Mouse (Mus musculus) midbrain, embryonic 12.5 days (tissue): Measurements from ENCODE around the gene Cwc27. TPM values are rescaled to one million over a fixed set of nuclear protein-coding genes. Genes with fewer than 3 reads are reported as not detected.

ENCODE experiments used
- ATAC-seq: fragments of 200-750 bp; cut with Nextera tagmentation; 2 replicates; pipeline ENCODE4 v1.8.0; 2017; ENCODE audit warnings: low read depth, moderate TSS enrichment, moderate library complexity; ENCODE audit not compliant: low FRiP score
- H3K27ac ChIP-seq: fragments of 300-500 bp; sonication (generic); replicated peaks from 2 replicates; pipeline ENCODE4 v1.5.1; 2016; ENCODE audit warnings: mild to moderate bottlenecking
- H3K27me3 ChIP-seq: fragments of 300-500 bp; sonication (generic); 2 replicates; pipeline ENCODE4 v1.6.1; 2016; ENCODE audit warnings: mild to moderate bottlenecking
- H3K36me3 ChIP-seq: fragments of 300-500 bp; sonication (generic); 2 replicates; pipeline ENCODE4 v1.6.1; 2016
- H3K4me1 ChIP-seq: fragments of 300-500 bp; sonication (generic); 2 replicates; pipeline ENCODE4 v1.6.1; 2016
- H3K4me2 ChIP-seq: fragments of 300-500 bp; sonication (generic); replicated peaks from 2 replicates; pipeline ENCODE4 v1.6.1; 2016; ENCODE audit warnings: mild to moderate bottlenecking, moderate library complexity
- H3K4me3 ChIP-seq: fragments of 300-500 bp; sonication (generic); 2 replicates; pipeline ENCODE4 v1.5.1; 2016; ENCODE audit warnings: mild to moderate bottlenecking
- H3K9ac ChIP-seq: fragments of 300-500 bp; sonication (generic); replicated peaks from 2 replicates; pipeline ENCODE4 v1.6.1; 2016; ENCODE audit warnings: mild to moderate bottlenecking, moderate library complexity
- H3K9me3 ChIP-seq: fragments of 300-500 bp; sonication (generic); 2 replicates; pipeline ENCODE4 v1.6.1; 2016; ENCODE audit warnings: mild to moderate bottlenecking
- WGBS: fragments of 180-500 bp; shearing (Covaris S2); methylation state at CpG from one replicate; pipeline ENCODE4 v1.1.7; 2016; 5-methylcytosine and 5-hydroxymethylcytosine counted together
- polyA plus RNA-seq: library from polyadenylated mRNA; unstranded; fragments of >200 nt; fragmentation: Nextera tagmentation; extraction: Ambion mirVana; gene quantifications from 2 replicates; pipeline ENCODE4 v1.2.1, GENCODE M21; 2016

Cwc27 gene
- polyA plus RNA-seq, 1 experiment from 2014 or later: 33.4 TPM

GRCm38 (mm10) chr13:104661188-104661587, 155.8 kb downstream of the Cwc27 start:
- no peak overlapping the region for H3K9ac ChIP-seq
- H3K4me3 ChIP-seq: no peak overlapping the region
- no peaks in the 10 kb centered on the region for H3K4me1 ChIP-seq
- no peak overlapping the region for H3K4me2 ChIP-seq
- no peak overlapping the region for H3K27ac ChIP-seq
- peaks cover 6% of the 10 kb centered on the region; the same call in 1 of the 2 replicates for H3K36me3 ChIP-seq
- H3K9me3 ChIP-seq: no peaks in the 10 kb centered on the region
- 90% methylated on average over 9 of the region's 9 CpGs for WGBS
- no peaks in the 10 kb centered on the region for H3K27me3 ChIP-seq
- ATAC-seq: no peak

GRCm38 (mm10) chr13:104660042-104660680, 156.8 kb downstream of the Cwc27 start:
- H3K4me3 ChIP-seq: no peak overlapping the region
- no peaks in the 10 kb centered on the region for H3K9me3 ChIP-seq
- H3K27me3 ChIP-seq: no peaks in the 10 kb centered on the region
- ATAC-seq: no peak
- H3K9ac ChIP-seq: no peak overlapping the region
- H3K4me2 ChIP-seq: no peak overlapping the region
- H3K4me1 ChIP-seq: no peaks in the 10 kb centered on the region
- H3K36me3 ChIP-seq: peaks cover 6% of the 10 kb centered on the region; the same call in 1 of the 2 replicates
- H3K27ac ChIP-seq: no peak overlapping the region
- WGBS: 97% methylated on average over 7 of the region's 7 CpGs

- Histone ChIP-seq H3K4me3 (no peak overlapping the region), H3K27ac (no peak overlapping the region), H3K4me1 (no peaks in the 10 kb centered on the region), H3K27me3 (no peaks in the 10 kb centered on the region), H3K9me3 (no peaks in the 10 kb centered on the region), H3K9ac (no peak overlapping the region), H3K4me2 (no peak overlapping the region), H3K36me3 (peaks cover 6% of the 10 kb centered on the region; the same call in 1 of the 2 replicates)
- WGBS: 95% methylated on average over 5 of the region's 5 CpGs
- ATAC-seq: no peak
Measured at GRCm38 (mm10) chr13:104656666-104657272, 160.2 kb downstream of the Cwc27 start.

GRCm38 (mm10) chr13:104655137-104655536, 161.8 kb downstream of the Cwc27 start:
- no peaks in the 10 kb centered on the region for H3K9me3 ChIP-seq
- no peak overlapping the region for H3K4me3 ChIP-seq
- no peak for ATAC-seq
- H3K4me2 ChIP-seq: no peak overlapping the region
- H3K27me3 ChIP-seq: no peaks in the 10 kb centered on the region
- no peaks in the 10 kb centered on the region for H3K4me1 ChIP-seq
- H3K27ac ChIP-seq: no peak overlapping the region
- no peak overlapping the region for H3K9ac ChIP-seq
- H3K36me3 ChIP-seq: no peaks in the 10 kb centered on the region
- WGBS: 88% methylated on average over 3 of the region's 3 CpGs

DNA sequence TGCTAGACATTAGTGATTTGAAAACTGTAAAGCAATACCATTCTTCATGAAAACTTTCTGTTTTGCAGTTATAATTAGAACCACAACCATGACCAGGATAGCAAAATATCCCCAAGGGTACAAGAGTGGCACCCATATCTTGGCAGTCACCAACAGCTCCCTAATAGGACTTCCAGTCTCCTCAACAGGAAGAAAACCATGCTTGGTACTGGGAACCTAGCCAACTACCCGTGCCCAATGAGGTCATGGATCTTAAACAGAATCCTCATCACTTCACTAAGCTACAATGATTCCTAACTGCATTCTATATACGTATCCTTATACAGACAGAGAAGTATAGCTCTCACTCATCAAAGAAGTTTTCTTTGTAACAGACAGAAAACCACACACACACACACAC, 165.2 kb downstream of the Cwc27 start:
- Histone ChIP-seq H3K36me3 (no peaks in the 10 kb centered on the region), H3K27ac (no peak overlapping the region), H3K4me3 (no peak overlapping the region), H3K9me3 (no peaks in the 10 kb centered on the region), H3K27me3 (no peaks in the 10 kb centered on the region), H3K4me1 (no peaks in the 10 kb centered on the region), H3K9ac (no peak overlapping the region), H3K4me2 (no peak overlapping the region)
- ATAC-seq: no peak
- 87% methylated on average over 2 of the region's 2 CpGs for WGBS

DNA sequence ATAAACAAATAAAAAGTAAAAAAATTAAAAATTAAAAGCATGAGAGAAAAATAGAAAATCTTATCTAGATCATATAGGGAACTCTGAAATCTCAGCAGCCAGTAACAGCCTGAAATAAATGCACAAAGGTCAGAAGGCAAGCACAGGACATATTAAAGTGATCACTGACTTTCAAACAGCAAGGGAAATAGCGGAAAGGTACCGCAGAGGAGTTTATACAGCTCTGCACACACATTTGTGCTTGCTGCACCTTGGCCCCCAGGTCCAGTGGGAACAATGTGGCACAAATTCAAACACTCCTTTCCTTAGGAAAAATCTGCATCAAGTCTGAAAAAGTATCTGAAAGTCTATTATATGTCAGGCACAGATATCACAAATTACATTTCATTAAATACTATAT, 166.3 kb downstream of the Cwc27 start:
- H3K27me3 ChIP-seq: no peaks in the 10 kb centered on the region
- no peak overlapping the region for H3K9ac ChIP-seq
- no peaks in the 10 kb centered on the region for H3K36me3 ChIP-seq
- no peak for ATAC-seq
- 81% methylated on average over 2 of the region's 2 CpGs for WGBS
- no peaks in the 10 kb centered on the region for H3K9me3 ChIP-seq
- no peak overlapping the region for H3K4me3 ChIP-seq
- H3K4me2 ChIP-seq: no peak overlapping the region
- H3K4me1 ChIP-seq: no peaks in the 10 kb centered on the region
- no peak overlapping the region for H3K27ac ChIP-seq

- Histone ChIP-seq H3K27me3 (no peaks in the 10 kb centered on the region), H3K4me1 (no peaks in the 10 kb centered on the region), H3K4me2 (no peak overlapping the region), H3K9me3 (no peaks in the 10 kb centered on the region), H3K9ac (no peak overlapping the region), H3K27ac (no peak overlapping the region), H3K36me3 (no peaks in the 10 kb centered on the region), H3K4me3 (no peak overlapping the region)
- ATAC-seq: no peak
- 59% methylated on average over 5 of the region's 5 CpGs for WGBS
Measured at GRCm38 (mm10) chr13:104650145-104650544, 166.8 kb downstream of the Cwc27 start.

- H3K9me3 ChIP-seq: no peaks in the 10 kb centered on the region
- ATAC-seq: no peak
- 92% methylated on average over 6 of the region's 6 CpGs for WGBS
- H3K4me2 ChIP-seq: no peak overlapping the region
- H3K9ac ChIP-seq: no peak overlapping the region
- H3K4me1 ChIP-seq: no peaks in the 10 kb centered on the region
- H3K4me3 ChIP-seq: no peak overlapping the region
- no peak overlapping the region for H3K27ac ChIP-seq
- H3K27me3 ChIP-seq: no peaks in the 10 kb centered on the region
- H3K36me3 ChIP-seq: no peaks in the 10 kb centered on the region
Measured at GRCm38 (mm10) chr13:104645778-104646425, 171.0 kb downstream of the Cwc27 start.

DNA sequence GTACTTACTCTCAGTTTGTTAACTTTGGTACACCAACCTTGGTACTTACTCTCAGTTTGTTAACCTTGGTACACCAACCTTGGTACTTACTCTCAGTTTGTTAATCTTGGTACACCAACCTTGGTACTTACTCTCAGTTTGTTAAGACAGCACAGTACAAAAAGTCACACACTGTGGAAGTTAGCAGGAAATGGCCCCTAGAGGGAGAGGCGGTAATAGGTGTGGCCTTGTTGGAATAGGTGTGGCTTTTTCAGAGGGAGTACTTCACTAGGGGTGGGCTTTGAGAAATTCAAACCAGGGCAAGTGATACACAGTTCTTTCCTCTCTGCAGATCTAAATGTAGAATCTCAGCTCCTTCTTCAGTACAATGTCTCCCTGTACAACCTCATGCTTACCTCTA, 172.8 kb downstream of the Cwc27 start:
- 89% methylated on average over 1 of the region's 1 CpGs for WGBS
- H3K27me3 ChIP-seq: no peaks in the 10 kb centered on the region
- ATAC-seq: no peak
- no peaks in the 10 kb centered on the region for H3K36me3 ChIP-seq
- no peak overlapping the region for H3K27ac ChIP-seq
- no peak overlapping the region for H3K4me2 ChIP-seq
- no peak overlapping the region for H3K4me3 ChIP-seq
- no peaks in the 10 kb centered on the region for H3K9me3 ChIP-seq
- H3K4me1 ChIP-seq: no peaks in the 10 kb centered on the region
- H3K9ac ChIP-seq: no peak overlapping the region

DNA sequence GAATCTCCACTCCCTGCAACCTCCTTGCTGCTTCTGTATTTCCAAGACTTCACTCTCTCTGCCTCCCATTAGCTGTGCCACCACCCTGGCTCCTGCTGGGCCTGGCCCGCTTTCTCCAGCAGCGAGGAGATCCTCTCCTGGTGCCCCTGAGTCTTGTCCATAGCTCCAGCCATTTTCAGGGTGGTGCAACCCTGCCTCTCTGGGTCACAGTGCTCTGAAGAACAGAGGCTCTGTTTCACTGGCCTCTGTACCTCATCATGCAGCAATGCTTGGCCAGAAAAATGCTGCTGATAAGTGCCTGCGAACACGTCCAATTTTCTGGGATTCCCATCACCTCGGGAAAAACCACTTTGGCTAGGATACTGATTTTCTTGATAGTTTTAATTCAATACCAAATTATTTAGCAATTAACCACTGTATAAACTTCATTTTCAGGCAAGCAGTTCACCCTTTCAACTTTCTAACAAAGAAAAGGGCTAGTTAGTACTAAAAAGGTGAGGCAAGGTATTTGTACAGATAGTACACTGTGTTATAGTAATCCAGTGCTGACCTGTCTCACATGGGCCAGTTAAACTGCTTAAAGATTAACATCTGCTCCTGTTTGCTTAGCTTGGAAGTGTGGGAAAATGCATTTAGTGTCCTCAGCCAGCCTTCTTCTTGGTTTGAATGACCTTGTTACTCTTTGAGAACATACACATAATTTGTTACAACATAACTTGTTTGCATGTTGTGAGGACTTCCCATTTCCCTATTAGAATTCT, 176.1 kb downstream of the Cwc27 start:
- Histone ChIP-seq H3K36me3 (no peaks in the 10 kb centered on the region), H3K27ac (no peak overlapping the region), H3K4me3 (no peak overlapping the region), H3K4me1 (no peaks in the 10 kb centered on the region), H3K27me3 (no peaks in the 10 kb centered on the region), H3K9me3 (no peaks in the 10 kb centered on the region), H3K4me2 (no peak overlapping the region), H3K9ac (no peak overlapping the region)
- 89% methylated on average over 5 of the region's 5 CpGs for WGBS
- no peak for ATAC-seq

DNA sequence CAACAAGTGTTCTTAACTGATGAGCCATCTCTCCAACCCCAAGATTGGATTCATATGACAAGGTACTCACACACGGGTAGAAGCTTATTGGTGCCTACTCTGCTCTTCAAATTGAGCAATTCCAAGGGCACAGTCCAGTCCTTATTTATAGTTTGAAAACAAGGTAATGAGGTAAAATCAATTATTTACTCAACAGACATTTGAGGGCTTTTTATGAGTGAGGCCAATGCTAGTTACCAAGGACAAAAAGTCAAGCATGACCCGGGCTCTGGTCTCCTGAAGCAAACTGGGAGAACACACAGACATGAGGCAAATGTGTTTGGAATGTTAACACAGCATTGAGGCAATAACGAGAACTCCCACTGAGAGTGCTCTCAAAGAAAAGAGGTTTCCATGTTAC, 178.0 kb downstream of the Cwc27 start:
- H3K9me3 ChIP-seq: no peaks in the 10 kb centered on the region
- H3K27ac ChIP-seq: no peak overlapping the region
- no peaks in the 10 kb centered on the region for H3K27me3 ChIP-seq
- no peak overlapping the region for H3K4me3 ChIP-seq
- WGBS: 86% methylated on average over 3 of the region's 3 CpGs
- no peak overlapping the region for H3K4me2 ChIP-seq
- no peak overlapping the region for H3K9ac ChIP-seq
- H3K4me1 ChIP-seq: no peaks in the 10 kb centered on the region
- ATAC-seq: no peak
- H3K36me3 ChIP-seq: no peaks in the 10 kb centered on the region

GRCm38 (mm10) chr13:104635965-104636462, 180.9 kb downstream of the Cwc27 start:
- WGBS: 89% methylated on average over 6 of the region's 6 CpGs
- H3K9ac ChIP-seq: no peak overlapping the region
- H3K4me3 ChIP-seq: no peak overlapping the region
- no peaks in the 10 kb centered on the region for H3K27me3 ChIP-seq
- no peak overlapping the region for H3K27ac ChIP-seq
- ATAC-seq: no peak
- H3K9me3 ChIP-seq: no peaks in the 10 kb centered on the region
- H3K4me1 ChIP-seq: no peaks in the 10 kb centered on the region
- no peak overlapping the region for H3K4me2 ChIP-seq
- H3K36me3 ChIP-seq: no peaks in the 10 kb centered on the region
